Mouse (Mus musculus) kidney, embryonic 16.5 days (tissue): ENCODE data around the gene Aff1. TPM values are rescaled to one million over a fixed set of nuclear protein-coding genes. Genes with fewer than 3 reads are reported as not detected.

ENCODE experiments used
- ATAC-seq: fragments of 200-750 bp; cut with Nextera tagmentation; 2 replicates; pipeline ENCODE4 v1.8.0; 2017; ENCODE audit warnings: moderate TSS enrichment; ENCODE audit not compliant: low FRiP score, low TSS enrichment
- H3K27ac ChIP-seq: fragments of 300-500 bp; sonication (generic); 2 replicates; pipeline ENCODE4 v1.5.1; 2014; ENCODE audit warnings: low read length
- H3K27me3 ChIP-seq: fragments of 300-500 bp; sonication (generic); 2 replicates; pipeline ENCODE4 v1.6.1; 2014; ENCODE audit warnings: low read length, control low read depth, mixed read lengths; ENCODE audit not compliant: insufficient read depth
- H3K36me3 ChIP-seq: fragments of 300-500 bp; sonication (generic); 2 replicates; pipeline ENCODE4 v1.6.1; 2014; ENCODE audit warnings: low read length, control low read depth, mixed read lengths; ENCODE audit not compliant: insufficient read depth
- H3K4me1 ChIP-seq: fragments of 300-500 bp; sonication (generic); 2 replicates; pipeline ENCODE4 v1.6.1; 2014; ENCODE audit warnings: low read length, control low read depth, mixed read lengths; ENCODE audit not compliant: insufficient read depth
- H3K4me2 ChIP-seq: fragments of 300-500 bp; sonication (generic); replicated peaks from 2 replicates; pipeline ENCODE4 v1.6.1; 2014; ENCODE audit warnings: low read depth, low read length
- H3K4me3 ChIP-seq: fragments of 300-500 bp; sonication (generic); 2 replicates; pipeline ENCODE4 v1.5.1; 2014; ENCODE audit warnings: mild to moderate bottlenecking, low read length
- H3K9ac ChIP-seq: fragments of 300-500 bp; sonication (generic); replicated peaks from 2 replicates; pipeline ENCODE4 v1.6.1; 2014; ENCODE audit warnings: low read length
- H3K9me3 ChIP-seq: fragments of 300-500 bp; sonication (generic); 2 replicates; pipeline ENCODE4 v1.6.1; 2016; ENCODE audit warnings: low read length, control low read depth
- WGBS: fragments of 180-500 bp; shearing (Covaris S2); extraction: QIAGEN DNeasy Blood & Tissue Kit; methylation state at CpG from one replicate; pipeline ENCODE4 v1.1.7; 2014; 5-methylcytosine and 5-hydroxymethylcytosine counted together
- polyA plus RNA-seq: library from polyadenylated mRNA; unstranded; fragments of >200 nt; fragmentation: Nextera tagmentation; extraction: Ambion mirVana; gene quantifications from 2 replicates; pipeline ENCODE4 v1.2.1, GENCODE M21; 2015

Aff1 gene
- polyA plus RNA-seq: 13.2 and 14.5 TPM in 2 replicates

GRCm38 (mm10) chr5:103691624-103692530 is at the start of gene Aff1:
Gene Aff1, plus strand, starts transcription at chr5:103692374.
- 3% methylated on average over 48 of the region's 50 CpGs for WGBS
- 0 out of 2 replicates have a peak, but pooled peaks cover 3% of the 10 kb centered on the region for H3K4me1 ChIP-seq
- H3K4me3 ChIP-seq: peak within 1 kb of the TSS; percentile 75
- H3K36me3 ChIP-seq: no peaks in the 10 kb centered on the region
- H3K27ac ChIP-seq: no peak within 1 kb of the TSS
- no peaks in the 10 kb centered on the region for H3K9me3 ChIP-seq
- peak; percentile 92 for ATAC-seq
- peak within 1 kb of the TSS; percentile 69 for H3K9ac ChIP-seq
- peaks cover 8% of the 10 kb centered on the region; the same call in 1 of the 2 replicates for H3K27me3 ChIP-seq
- peak within 1 kb of the TSS; percentile 99 for H3K4me2 ChIP-seq

DNA sequence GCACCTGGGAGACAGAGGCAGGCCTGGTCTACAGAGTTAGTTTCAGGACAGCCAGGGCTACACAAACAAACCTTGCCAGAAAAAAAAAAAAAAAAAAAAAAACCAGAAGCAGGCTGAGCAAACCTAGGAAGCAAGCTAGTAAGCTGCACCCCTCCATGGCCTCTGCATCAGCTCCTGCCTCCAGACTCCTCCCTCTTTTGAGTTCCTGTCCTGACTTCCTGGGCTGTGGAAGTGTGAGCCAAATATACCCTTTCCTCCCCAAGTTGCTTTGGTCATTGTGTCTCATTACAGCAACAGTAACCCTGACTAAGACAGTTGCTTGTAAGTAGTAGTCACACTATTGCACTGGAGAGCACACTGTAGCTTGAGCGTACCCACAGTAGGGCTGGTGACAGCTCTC is 48.0 kb upstream of the Aff1 start:
- H3K4me2 ChIP-seq: no peak overlapping the region
- no peaks in the 10 kb centered on the region for H3K36me3 ChIP-seq
- WGBS: 92% methylated on average over 1 of the region's 1 CpGs
- H3K27ac ChIP-seq: no peak overlapping the region
- H3K4me1 ChIP-seq: peaks cover 5% of the 10 kb centered on the region; the same call in 1 of the 2 replicates
- H3K9me3 ChIP-seq: no peaks in the 10 kb centered on the region
- ATAC-seq: peak; percentile 39; the same call in 1 of the 2 replicates
- H3K27me3 ChIP-seq: no peaks in the 10 kb centered on the region
- H3K9ac ChIP-seq: no peak overlapping the region
- H3K4me3 ChIP-seq: no peak overlapping the region

- no peaks in the 10 kb centered on the region for H3K27me3 ChIP-seq
- ATAC-seq: no peak
- H3K36me3 ChIP-seq: no peaks in the 10 kb centered on the region
- H3K9me3 ChIP-seq: no peaks in the 10 kb centered on the region
- no peak overlapping the region for H3K4me3 ChIP-seq
- no peak overlapping the region for H3K9ac ChIP-seq
- H3K4me1 ChIP-seq: peaks cover 5% of the 10 kb centered on the region; the same call in 1 of the 2 replicates
- 84% methylated on average over 3 of the region's 3 CpGs for WGBS
- H3K27ac ChIP-seq: no peak overlapping the region
- H3K4me2 ChIP-seq: no peak overlapping the region
Measured at GRCm38 (mm10) chr5:103647320-103647719, 44.9 kb upstream of the Aff1 start.

DNA sequence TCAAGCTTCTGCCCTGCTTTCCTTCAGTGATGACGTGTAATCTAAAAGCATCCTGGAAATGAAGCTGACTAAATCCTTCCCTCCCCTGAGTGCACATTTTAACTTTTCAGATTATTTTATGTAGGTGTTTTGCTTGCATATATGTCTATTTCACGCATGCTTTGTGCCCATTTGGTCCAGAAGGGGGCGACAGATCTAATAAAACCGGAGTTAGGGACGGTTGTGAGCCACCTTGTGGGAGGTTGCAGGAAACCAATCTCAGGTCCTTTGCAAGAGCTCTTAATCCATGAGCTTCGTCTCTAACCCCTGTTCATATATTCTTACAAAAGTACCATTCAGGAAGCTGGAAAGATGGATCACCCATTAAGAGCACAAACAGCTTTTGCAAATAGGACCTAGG is 37.9 kb upstream of the Aff1 start:
- Histone ChIP-seq H3K27me3 (no peaks in the 10 kb centered on the region), H3K4me1 (peaks cover 4% of the 10 kb centered on the region; the same call in 1 of the 2 replicates), H3K27ac (no peak overlapping the region), H3K4me2 (no peak overlapping the region), H3K4me3 (no peak overlapping the region), H3K9ac (no peak overlapping the region), H3K9me3 (no peaks in the 10 kb centered on the region), H3K36me3 (no peaks in the 10 kb centered on the region)
- 39% methylated on average over 6 of the region's 6 CpGs for WGBS
- ATAC-seq: no peak

GRCm38 (mm10) chr5:103654780-103655179 is 37.4 kb upstream of the Aff1 start:
- no peaks in the 10 kb centered on the region for H3K27me3 ChIP-seq
- peak; percentile 33; the same call in 1 of the 2 replicates for ATAC-seq
- no peak overlapping the region for H3K9ac ChIP-seq
- H3K4me1 ChIP-seq: peaks cover 4% of the 10 kb centered on the region; the same call in 1 of the 2 replicates
- no peaks in the 10 kb centered on the region for H3K9me3 ChIP-seq
- H3K36me3 ChIP-seq: no peaks in the 10 kb centered on the region
- 33% methylated on average over 4 of the region's 4 CpGs for WGBS
- H3K4me2 ChIP-seq: peak overlapping the region; percentile 100
- no peak overlapping the region for H3K27ac ChIP-seq
- H3K4me3 ChIP-seq: peak overlapping the region; percentile 63

- 1% methylated on average over 54 of the region's 56 CpGs for WGBS
- peak within 1 kb of the TSS; percentile 63 for H3K4me3 ChIP-seq
- no peaks in the 10 kb centered on the region for H3K9me3 ChIP-seq
- 0 out of 2 replicates have a peak within 1 kb of the TSS, but pooled peaks have one; percentile 43 for H3K27ac ChIP-seq
- peak within 1 kb of the TSS; percentile 71 for H3K9ac ChIP-seq
- no peaks in the 10 kb centered on the region for H3K27me3 ChIP-seq
- peak within 1 kb of the TSS; percentile 100 for H3K4me2 ChIP-seq
- H3K36me3 ChIP-seq: no peaks in the 10 kb centered on the region
- ATAC-seq: peak; percentile 92
- peaks cover 4% of the 10 kb centered on the region; the same call in 1 of the 2 replicates for H3K4me1 ChIP-seq
Measured at GRCm38 (mm10) chr5:103655346-103656118, 36.6 kb upstream of the Aff1 start, which contains the start of gene 1700016H13Rik. Gene 1700016H13Rik, minus strand, starts transcription at chr5:103656010.

GRCm38 (mm10) chr5:103658921-103659320 is 33.3 kb upstream of the Aff1 start:
- WGBS: 74% methylated on average over 5 of the region's 5 CpGs
- no peak for ATAC-seq
- no peak overlapping the region for H3K4me2 ChIP-seq
- no peak overlapping the region for H3K9ac ChIP-seq
- no peaks in the 10 kb centered on the region for H3K36me3 ChIP-seq
- H3K4me1 ChIP-seq: peaks cover 4% of the 10 kb centered on the region; the same call in 1 of the 2 replicates
- no peak overlapping the region for H3K27ac ChIP-seq
- H3K9me3 ChIP-seq: no peaks in the 10 kb centered on the region
- H3K4me3 ChIP-seq: no peak overlapping the region
- H3K27me3 ChIP-seq: no peaks in the 10 kb centered on the region

GRCm38 (mm10) chr5:103659571-103659970 is 32.6 kb upstream of the Aff1 start:
- Histone ChIP-seq H3K9ac (no peak overlapping the region), H3K4me3 (no peak overlapping the region), H3K27ac (no peak overlapping the region), H3K9me3 (no peaks in the 10 kb centered on the region), H3K36me3 (no peaks in the 10 kb centered on the region), H3K4me2 (no peak overlapping the region), H3K27me3 (no peaks in the 10 kb centered on the region), H3K4me1 (peaks cover 4% of the 10 kb centered on the region; the same call in 1 of the 2 replicates)
- 36% methylated on average over 3 of the region's 3 CpGs for WGBS
- no peak for ATAC-seq

- no peaks in the 10 kb centered on the region for H3K27me3 ChIP-seq
- H3K4me2 ChIP-seq: no peak overlapping the region
- WGBS: 72% methylated on average over 9 of the region's 9 CpGs
- H3K9ac ChIP-seq: no peak overlapping the region
- H3K27ac ChIP-seq: no peak overlapping the region
- no peak for ATAC-seq
- H3K4me1 ChIP-seq: no peaks in the 10 kb centered on the region
- no peaks in the 10 kb centered on the region for H3K9me3 ChIP-seq
- no peak overlapping the region for H3K4me3 ChIP-seq
- H3K36me3 ChIP-seq: no peaks in the 10 kb centered on the region
Measured at GRCm38 (mm10) chr5:103664932-103665331, 27.2 kb upstream of the Aff1 start.
